Mouse (Mus musculus): Measurements from ENCODE around the gene Tyk2. TPM values are rescaled to one million over a fixed set of nuclear protein-coding genes. Genes with fewer than 3 reads are reported as not detected.

The Tyk2 gene
- total RNA-seq, 2 experiments from 2014 or later: 13.2 to 14.6 TPM

GRCm38 (mm10) chr9:21148427-21148826, 17.4 kb upstream of the Tyk2 start:
- H3K4me3 ChIP-seq: no peak overlapping the region
- no peak overlapping the region for H3K27ac ChIP-seq
- no peak for TF ChIP-seq CTCF (IDR thresholded peaks at IDR 0.05)
- no peak for DNase-seq (ENCODE audit: extremely low spot score in 1 of 2, low spot score in 2 of 2)
- intact Hi-C loops (cut with DNase I): no loop called here

DNA sequence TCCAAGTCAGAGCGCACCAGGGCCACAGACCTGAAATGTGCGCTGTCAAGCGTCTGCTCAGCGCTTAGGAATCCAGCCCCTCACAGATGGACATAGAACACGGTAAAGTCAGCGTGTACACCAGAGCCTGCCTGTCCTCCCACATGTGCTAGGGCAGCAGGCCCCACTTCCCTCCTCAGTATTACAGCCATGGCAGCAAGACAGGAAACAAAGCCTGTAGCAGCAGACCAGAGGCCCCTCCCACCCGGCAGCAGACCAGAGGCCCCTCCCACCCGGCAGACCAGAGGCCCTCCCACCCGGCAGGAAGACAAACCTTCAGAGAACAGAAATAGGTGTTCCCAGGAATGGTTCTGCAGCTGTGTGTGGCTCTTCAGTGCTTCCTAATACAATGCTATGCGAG, 15.7 kb upstream of the Tyk2 start:
- intact Hi-C loops (cut with DNase I): no loop called here
- DNase-seq (ENCODE audit: extremely low spot score in 1 of 2, low spot score in 2 of 2): no peak
- H3K4me3 ChIP-seq: no peak overlapping the region
- no peak overlapping the region for H3K27ac ChIP-seq
- no peak for TF ChIP-seq CTCF (IDR thresholded peaks at IDR 0.05)

- Histone ChIP-seq H3K4me3 (no peak overlapping the region), H3K27ac (no peak overlapping the region)
- no peak for DNase-seq (ENCODE audit: extremely low spot score in 1 of 2, low spot score in 2 of 2)
- no peak for TF ChIP-seq CTCF (IDR thresholded peaks at IDR 0.05)
- intact Hi-C loops (cut with DNase I): no loop called here
Observed at GRCm38 (mm10) chr9:21145431-21145830, 14.4 kb upstream of the Tyk2 start.

DNA sequence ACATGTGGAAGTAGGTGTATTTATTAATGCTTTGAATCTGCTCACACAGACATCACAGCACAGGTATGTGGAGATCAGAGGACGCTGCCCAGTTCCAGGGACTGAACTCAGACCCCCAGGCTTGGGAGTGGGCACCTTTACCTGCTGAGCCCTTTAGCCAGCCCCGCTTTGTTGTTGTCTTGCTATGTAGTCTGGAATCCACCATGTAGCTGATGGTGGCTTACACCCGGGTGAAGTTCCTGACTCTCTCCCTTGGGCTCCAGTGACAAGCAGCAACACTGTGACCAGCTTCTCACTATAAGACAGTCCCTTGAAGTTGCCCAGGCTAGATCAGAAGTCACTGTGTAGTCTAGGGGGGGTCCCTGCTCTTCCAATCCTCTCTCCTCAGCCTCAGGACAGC, 13.3 kb upstream of the Tyk2 start:
- TF ChIP-seq CTCF (IDR thresholded peaks at IDR 0.05): no peak
- Histone ChIP-seq H3K4me3 (no peak overlapping the region), H3K27ac (no peak overlapping the region)
- intact Hi-C loops (cut with DNase I): no loop called here
- no peak for DNase-seq (ENCODE audit: extremely low spot score in 1 of 2, low spot score in 2 of 2)

DNA sequence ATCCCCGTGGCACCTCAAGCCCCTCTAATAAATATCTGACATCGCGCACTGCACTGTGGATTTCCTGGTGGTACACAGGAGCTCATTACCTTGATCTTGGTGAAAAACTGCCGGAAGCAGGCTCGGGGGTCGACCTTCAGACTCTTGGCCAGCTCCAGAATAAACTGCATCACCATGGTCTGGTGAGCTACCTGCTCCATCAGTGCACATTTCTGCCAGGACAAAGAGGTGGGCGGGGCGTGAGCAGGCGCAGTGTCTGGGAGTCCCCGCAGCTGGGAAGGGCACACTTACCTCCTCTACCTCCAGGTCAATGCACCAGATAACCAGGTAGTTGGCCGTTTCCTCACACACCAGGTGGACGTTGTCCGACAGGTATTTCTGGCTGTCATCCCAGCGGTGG, 10.9 kb upstream of the Tyk2 start:
- Histone ChIP-seq H3K27ac (no peak overlapping the region), H3K4me3 (no peak overlapping the region)
- no peak for TF ChIP-seq CTCF (IDR thresholded peaks at IDR 0.05)
- no peak for DNase-seq (ENCODE audit: extremely low spot score in 1 of 2, low spot score in 2 of 2)
- intact Hi-C loops (cut with DNase I): no loop called here

- intact Hi-C loops (cut with DNase I): loop anchor here (5.0 kb wide), 2 partner anchors 106 to 126 kb away; partner anchors contain the start of gene Icam5
- no peak for DNase-seq (ENCODE audit: extremely low spot score in 1 of 2, low spot score in 2 of 2)
- Histone ChIP-seq H3K4me3 (no peak overlapping the region), H3K27ac (no peak overlapping the region)
- no peak for TF ChIP-seq CTCF (IDR thresholded peaks at IDR 0.05)
Observed at GRCm38 (mm10) chr9:21138386-21138785, 7.3 kb upstream of the Tyk2 start.

- Histone ChIP-seq H3K27ac (no peak overlapping the region), H3K4me3 (no peak overlapping the region)
- intact Hi-C loops (cut with DNase I): loop anchor here (2.0 to 5.0 kb wide), 3 partner anchors 105 to 236 kb away; partner anchors contain the start of gene Icam5
- DNase-seq (ENCODE audit: extremely low spot score in 1 of 2, low spot score in 2 of 2): peak; percentile 50 to 54
- peak; percentile 69 for TF ChIP-seq CTCF (IDR thresholded peaks at IDR 0.05)
Observed at GRCm38 (mm10) chr9:21137229-21137628, 6.2 kb upstream of the Tyk2 start.

DNA sequence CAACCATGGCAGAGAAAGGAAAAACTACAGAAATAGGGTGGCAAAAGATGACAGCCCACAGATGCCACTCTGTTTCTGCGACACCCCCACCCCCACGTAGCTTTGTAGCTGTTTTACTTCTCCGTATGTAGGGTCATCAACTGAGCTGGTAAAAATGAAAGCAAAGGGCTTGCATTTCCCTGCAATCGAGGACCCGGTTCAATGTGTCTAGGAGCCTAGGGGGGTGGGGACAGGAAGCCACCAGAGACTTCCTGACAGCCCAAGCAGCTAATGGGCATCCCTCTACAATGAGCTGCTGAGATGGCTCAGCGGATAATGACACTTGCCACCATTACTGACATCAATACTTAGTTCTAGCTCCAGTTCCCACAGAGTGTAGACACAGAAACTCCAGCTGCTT, 5.4 kb upstream of the Tyk2 start:
- Histone ChIP-seq H3K4me3 (no peak overlapping the region), H3K27ac (no peak overlapping the region)
- no peak for TF ChIP-seq CTCF (IDR thresholded peaks at IDR 0.05)
- intact Hi-C loops (cut with DNase I): loop anchor here (2.0 to 5.0 kb wide), 3 partner anchors 104 to 236 kb away; partner anchors contain the start of gene Icam5
- DNase-seq (ENCODE audit: extremely low spot score in 1 of 2, low spot score in 2 of 2): no peak

DNA sequence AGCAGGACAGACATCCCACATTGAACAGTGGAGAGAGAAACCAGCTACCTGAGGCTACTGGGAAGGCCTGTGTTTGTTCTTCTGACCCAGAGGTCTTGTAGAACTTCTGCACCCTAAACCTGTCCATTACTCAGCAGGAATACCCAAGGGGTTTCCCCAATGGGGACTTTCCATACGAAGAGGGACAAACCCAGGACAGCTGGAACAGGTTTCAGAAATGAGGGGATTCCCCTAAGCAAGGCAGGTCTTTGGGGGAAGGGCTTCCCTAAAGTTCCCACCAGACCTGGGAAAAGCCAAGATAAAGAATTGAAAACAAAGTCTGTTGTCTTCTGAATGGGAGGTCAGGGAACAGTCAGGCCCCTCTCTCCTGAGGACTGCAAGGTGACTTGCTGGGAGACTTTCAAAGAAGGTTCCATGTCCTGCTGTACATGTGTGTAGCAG, 4.9 kb upstream of the Tyk2 start:
- no peak overlapping the region for H3K27ac ChIP-seq
- DNase-seq (ENCODE audit: extremely low spot score in 1 of 2, low spot score in 2 of 2): no peak
- intact Hi-C loops (cut with DNase I): loop anchor here (2.0 to 5.0 kb wide), 3 partner anchors 104 to 235 kb away; partner anchors contain the start of gene Icam5

GRCm38 (mm10) chr9:21135329-21135890, 4.4 kb upstream of the Tyk2 start:
- Histone ChIP-seq H3K27ac (no peak overlapping the region; the same call in 1 of the 2 replicates), H3K4me3 (no peak overlapping the region)
- intact Hi-C loops (cut with DNase I): loop anchor here (5.0 kb wide), 2 partner anchors 103 to 123 kb away; partner anchors contain the start of gene Icam5
- DNase-seq (ENCODE audit: extremely low spot score in 1 of 2, low spot score in 2 of 2): no peak
- no peak for TF ChIP-seq CTCF (IDR thresholded peaks at IDR 0.05)

More for the DNA sequence above, 4.9 kb upstream of the Tyk2 start:
- H3K4me3 ChIP-seq: no peak overlapping the region
- no peak for TF ChIP-seq CTCF (IDR thresholded peaks at IDR 0.05)

DNA sequence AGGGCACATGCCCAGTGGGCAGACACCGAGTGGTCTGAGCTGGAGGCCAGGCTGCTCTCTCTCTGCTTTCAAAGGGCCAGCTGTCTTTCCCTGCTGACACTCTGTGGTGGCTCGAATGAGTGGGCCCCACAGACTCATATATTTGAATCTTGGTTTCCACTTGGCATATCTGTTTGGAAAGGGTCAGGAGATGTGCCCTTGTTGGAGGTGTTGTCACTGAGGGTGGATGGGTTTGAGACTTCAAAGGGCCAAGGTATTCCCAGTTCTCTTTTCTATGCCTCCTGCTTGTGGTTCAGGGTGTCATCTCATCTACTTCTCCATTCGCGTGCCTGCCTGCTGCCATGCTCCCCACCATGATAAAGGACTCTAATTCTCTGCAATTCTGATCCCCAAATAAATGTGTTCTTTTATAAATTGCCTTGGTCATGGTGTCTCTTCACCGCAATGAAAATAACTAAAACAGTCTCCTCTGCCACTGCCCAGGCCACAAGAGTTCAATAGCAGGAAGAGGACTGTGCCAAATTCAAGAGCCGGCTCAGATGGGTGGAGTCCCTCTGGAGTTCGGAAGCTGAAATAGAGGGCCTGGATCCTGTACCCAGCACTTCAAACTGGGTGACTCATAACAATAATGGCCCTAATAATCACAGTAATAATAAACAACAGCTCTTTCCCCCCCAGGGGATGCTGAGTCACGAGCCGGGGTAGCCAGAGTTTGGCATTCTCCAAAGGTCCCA, 3.7 kb upstream of the Tyk2 start:
- Histone ChIP-seq H3K4me3 (no peak overlapping the region), H3K27ac (no peak overlapping the region; the same call in 1 of the 2 replicates)
- intact Hi-C loops (cut with DNase I): loop anchor here (5.0 kb wide), 2 partner anchors 102 to 122 kb away; partner anchors contain the start of gene Icam5
- DNase-seq (ENCODE audit: extremely low spot score in 1 of 2, low spot score in 2 of 2): no peak
- TF ChIP-seq CTCF (IDR thresholded peaks at IDR 0.05): no peak

DNA sequence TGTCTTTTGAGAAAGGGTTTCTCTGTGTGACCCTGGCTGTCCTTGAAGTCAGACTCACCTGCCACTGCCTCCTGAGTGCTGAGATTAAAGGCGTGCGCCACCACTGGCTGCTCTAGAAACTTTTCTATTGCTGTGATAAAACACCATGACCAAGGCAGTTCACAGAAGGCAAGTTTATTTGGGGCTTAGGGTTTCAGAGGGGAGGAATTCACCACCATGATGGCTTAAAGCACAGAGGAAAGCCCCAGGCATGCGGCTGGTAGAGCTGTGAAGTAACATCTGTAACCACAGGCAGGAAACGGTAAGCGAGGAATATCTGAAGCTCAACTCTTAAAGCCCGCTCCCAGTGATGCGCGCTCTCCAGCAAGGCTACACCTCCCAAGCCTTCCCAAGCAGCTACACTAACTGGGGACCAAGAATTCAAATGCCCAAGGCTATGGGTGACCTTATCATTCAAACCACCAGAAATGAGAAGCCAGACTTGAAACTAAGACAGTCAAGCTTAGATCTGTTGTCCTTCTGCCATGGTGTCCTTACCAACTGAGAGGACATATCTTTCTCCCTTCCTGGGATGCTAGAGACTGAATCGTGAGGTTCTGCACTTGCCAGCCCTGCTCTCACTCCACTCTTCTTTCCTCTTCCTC, 2.1 kb upstream of the Tyk2 start:
- no peak overlapping the region for H3K27ac ChIP-seq
- no peak for TF ChIP-seq CTCF (IDR thresholded peaks at IDR 0.05)
- no peak for DNase-seq (ENCODE audit: extremely low spot score in 1 of 2, low spot score in 2 of 2)
- H3K4me3 ChIP-seq: no peak overlapping the region
- intact Hi-C loops (cut with DNase I): no loop called here
